Mouse (Mus musculus): ENCODE results near the gene Snx14.

GRCm38 (mm10) chr9:88373001-88373400 lies 65.8 kb downstream of the Snx14 start:
- TF ChIP-seq POLR2A (IDR thresholded peaks at IDR 0.05; ENCODE audit: low read depth, low read length) (no peak), CTCF (IDR thresholded peaks at IDR 0.05; ENCODE audit: extremely low read depth, insufficient read depth, insufficient read length, insufficient replicate concordance) (no peak)

All from spleen, adult 2 months (tissue).